Mouse (Mus musculus): ENCODE results near the gene Adora2a. TPM values are rescaled to one million over a fixed set of nuclear protein-coding genes. Genes with fewer than 3 reads are reported as not detected.
"Not testable (repeated sequence)": the region's sequence is repeated elsewhere in the genome, so short reads cannot be mapped to it uniquely, and the experiment has no call there.

The Adora2a gene
- total and polyA plus RNA-seq, 3 experiments, result 7.1 to 14.3 (median 7.2) TPM

DNA sequence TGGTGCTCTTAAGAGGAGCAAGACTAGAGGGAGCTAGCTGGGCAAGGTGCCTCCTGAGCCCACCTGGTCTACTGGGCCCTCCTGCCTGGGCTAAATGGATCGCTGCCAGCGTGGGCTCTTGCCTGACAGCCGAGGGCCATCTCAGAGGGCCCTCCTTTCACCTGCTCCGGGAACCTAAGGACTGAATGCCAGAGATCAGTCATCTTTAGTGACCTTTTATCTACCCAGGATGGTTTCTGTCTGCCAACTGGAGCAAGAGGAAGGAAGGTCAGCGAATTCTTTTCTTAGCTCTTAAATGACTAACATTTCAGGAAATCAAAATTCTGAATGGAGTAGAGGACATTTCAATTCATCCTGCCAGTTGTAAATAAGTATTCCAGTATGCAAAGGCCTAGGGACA is 33.9 kb downstream of the Adora2a start:
- intact Hi-C loops (cut with DNase I), result no loop called here
- no peak for DNase-seq
- no peak overlapping the region for H3K9ac ChIP-seq (ENCODE audit: low read depth, low read length)
- no peak for TF ChIP-seq EP300 (IDR thresholded peaks at IDR 0.05; ENCODE audit: insufficient read depth, low read depth, low read length)
- TF ChIP-seq CTCF (IDR thresholded peaks at IDR 0.05), result no peak
- no peak for TF ChIP-seq POLR2A (IDR thresholded peaks at IDR 0.05; ENCODE audit: insufficient read depth, low read depth, low read length)
- peaks cover 5% of the 10 kb centered on the region for H3K4me1 ChIP-seq (ENCODE audit: control insufficient read depth, insufficient read depth, low read length)
- WGBS, result 44% methylated on average over 5 of the region's 5 CpGs
- H3K36me3 ChIP-seq (ENCODE audit: control insufficient read depth, insufficient read depth, low read length), result no peaks in the 10 kb centered on the region
- no peak overlapping the region for H3K4me3 ChIP-seq
- H3K27me3 ChIP-seq (ENCODE audit: control insufficient read depth, insufficient read depth, low read length), result no peaks in the 10 kb centered on the region
- H3K27ac ChIP-seq, result peak overlapping the region; percentile 83
- H3K79me2 ChIP-seq (replicated peaks; ENCODE audit: control insufficient read depth, insufficient read depth, low read length), result no peaks in the 10 kb centered on the region

DNA sequence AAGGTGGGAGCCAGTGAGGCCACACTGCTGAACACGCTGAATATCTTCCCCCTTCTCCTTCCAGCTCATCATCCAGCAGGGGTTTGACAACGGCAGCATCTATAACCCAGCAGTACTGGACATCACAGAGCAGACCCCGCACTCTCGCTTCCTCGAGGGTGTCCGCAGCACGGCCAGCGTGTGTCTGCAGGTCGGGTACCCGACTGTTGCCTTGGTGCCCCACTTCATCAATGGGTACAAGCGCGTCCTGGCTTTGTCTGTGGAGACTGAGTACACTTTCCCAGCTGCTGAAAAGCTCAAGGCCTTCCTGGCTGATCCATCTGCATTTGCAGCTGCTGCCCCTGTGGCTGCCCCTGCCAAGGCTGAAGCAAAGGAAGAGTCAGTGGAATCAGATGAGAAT is 35.9 kb downstream of the Adora2a start:
- intact Hi-C loops (cut with DNase I), result no loop called here
- H3K27me3 ChIP-seq (ENCODE audit: control insufficient read depth, insufficient read depth, low read length), result no peaks in the 10 kb centered on the region

DNA sequence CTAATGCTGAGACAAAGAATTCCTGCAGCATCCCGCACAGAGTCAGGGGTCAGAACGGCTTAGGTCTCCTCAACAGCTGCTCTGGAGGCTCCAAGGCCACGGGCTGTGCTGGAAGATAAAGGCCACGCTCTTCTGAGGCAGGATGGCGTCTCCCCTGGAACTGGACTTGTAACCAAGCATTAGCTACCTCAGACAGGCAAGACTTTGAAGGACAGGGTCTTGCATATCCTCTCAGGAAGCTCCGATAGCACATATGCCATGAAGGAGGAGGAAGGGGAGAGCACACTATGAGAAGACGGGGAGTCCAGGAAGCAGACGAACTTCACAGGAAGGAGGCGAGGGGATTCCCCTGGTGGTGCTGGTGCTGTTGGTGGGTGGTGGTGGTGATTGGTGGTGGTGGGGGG is 37.2 kb downstream of the Adora2a start:
- H3K36me3 ChIP-seq (ENCODE audit: control insufficient read depth, insufficient read depth, low read length); H3K79me2 ChIP-seq (replicated peaks; ENCODE audit: control insufficient read depth, insufficient read depth, low read length); H3K27ac ChIP-seq; H3K4me1 ChIP-seq (ENCODE audit: control insufficient read depth, insufficient read depth, low read length); intact Hi-C loops (cut with DNase I); H3K4me3 ChIP-seq; H3K9ac ChIP-seq (ENCODE audit: low read depth, low read length); H3K27me3 ChIP-seq (ENCODE audit: control insufficient read depth, insufficient read depth, low read length): not testable (repeated sequence)
- 33% methylated on average over 9 of the region's 9 CpGs for WGBS
- DNase-seq, result peak in 1 of 2 experiments; percentile 28

More for the DNA sequence above, 35.9 kb downstream of the Adora2a start:
- TF ChIP-seq CTCF (IDR thresholded peaks at IDR 0.05) (no peak), POLR2A (IDR thresholded peaks at IDR 0.05; ENCODE audit: insufficient read depth, low read depth, low read length) (no peak), EP300 (IDR thresholded peaks at IDR 0.05; ENCODE audit: insufficient read depth, low read depth, low read length) (no peak)
- peaks cover 5% of the 10 kb centered on the region for H3K4me1 ChIP-seq (ENCODE audit: control insufficient read depth, insufficient read depth, low read length)
- H3K36me3 ChIP-seq (ENCODE audit: control insufficient read depth, insufficient read depth, low read length), result no peaks in the 10 kb centered on the region
- no peak overlapping the region for H3K9ac ChIP-seq (ENCODE audit: low read depth, low read length)
- H3K79me2 ChIP-seq (replicated peaks; ENCODE audit: control insufficient read depth, insufficient read depth, low read length), result no peaks in the 10 kb centered on the region
- 97% methylated on average over 12 of the region's 12 CpGs for WGBS
- no peak for DNase-seq
- H3K4me3 ChIP-seq, result no peak overlapping the region
- H3K27ac ChIP-seq, result no peak overlapping the region

GRCm38 (mm10) chr10:75355341-75355740 is 38.7 kb downstream of the Adora2a start:
- 57% methylated on average over 4 of the region's 4 CpGs for WGBS
- Histone ChIP-seq H3K36me3 (ENCODE audit: control insufficient read depth, insufficient read depth, low read length) (no peaks in the 10 kb centered on the region), H3K27me3 (ENCODE audit: control insufficient read depth, insufficient read depth, low read length) (no peaks in the 10 kb centered on the region), H3K79me2 (replicated peaks; ENCODE audit: control insufficient read depth, insufficient read depth, low read length) (no peaks in the 10 kb centered on the region), H3K9ac (ENCODE audit: low read depth, low read length) (no peak overlapping the region), H3K4me3 (no peak overlapping the region), H3K4me1 (ENCODE audit: control insufficient read depth, insufficient read depth, low read length) (peaks cover 4% of the 10 kb centered on the region), H3K27ac (no peak overlapping the region)
- DNase-seq, result no peak
- TF ChIP-seq POLR2A (IDR thresholded peaks at IDR 0.05; ENCODE audit: insufficient read depth, low read depth, low read length) (no peak), EP300 (IDR thresholded peaks at IDR 0.05; ENCODE audit: insufficient read depth, low read depth, low read length) (no peak), CTCF (IDR thresholded peaks at IDR 0.05) (no peak)
- intact Hi-C loops (cut with DNase I), result no loop called here

GRCm38 (mm10) chr10:75364214-75364690 is 47.6 kb downstream of the Adora2a start:
- H3K79me2 ChIP-seq (replicated peaks; ENCODE audit: control insufficient read depth, insufficient read depth, low read length); H3K27me3 ChIP-seq (ENCODE audit: control insufficient read depth, insufficient read depth, low read length); H3K4me1 ChIP-seq (ENCODE audit: control insufficient read depth, insufficient read depth, low read length); H3K9ac ChIP-seq (ENCODE audit: low read depth, low read length); intact Hi-C loops (cut with DNase I); H3K4me3 ChIP-seq; H3K36me3 ChIP-seq (ENCODE audit: control insufficient read depth, insufficient read depth, low read length): not testable (repeated sequence)
- peak; percentile 50 to 57 for DNase-seq
- 0 out of 2 replicates have a peak, but pooled peaks have one; percentile 7 for TF ChIP-seq EP300 (IDR thresholded peaks at IDR 0.05; ENCODE audit: insufficient read depth, low read depth, low read length)
- WGBS, result 0% methylated on average over 1 of the region's 1 CpGs
- peak overlapping the region; percentile 69 for H3K27ac ChIP-seq

DNA sequence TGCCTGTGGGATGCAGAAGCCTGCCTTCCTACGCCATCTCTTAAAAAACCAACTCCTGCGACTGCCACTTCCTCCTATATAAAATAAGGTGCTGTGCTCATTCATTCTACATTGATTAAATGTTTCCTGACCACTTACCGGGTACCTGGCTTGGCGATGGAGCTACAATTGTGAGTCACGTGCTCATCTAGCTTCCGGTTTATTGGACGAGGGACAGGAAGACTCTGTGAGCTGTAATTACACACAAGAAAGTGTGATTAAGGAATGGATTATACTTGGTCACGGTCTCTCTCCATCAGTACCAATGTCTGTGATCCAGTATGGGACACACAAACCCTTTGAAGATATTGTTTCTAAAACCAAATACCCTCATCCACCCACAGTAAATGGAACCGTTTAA is 48.1 kb downstream of the Adora2a start:
- H3K9ac ChIP-seq (ENCODE audit: low read depth, low read length), result no peak overlapping the region
- H3K27me3 ChIP-seq (ENCODE audit: control insufficient read depth, insufficient read depth, low read length), result no peaks in the 10 kb centered on the region
- H3K79me2 ChIP-seq (replicated peaks; ENCODE audit: control insufficient read depth, insufficient read depth, low read length), result no peaks in the 10 kb centered on the region
- TF ChIP-seq CTCF (IDR thresholded peaks at IDR 0.05), result no peak
- no peak for TF ChIP-seq POLR2A (IDR thresholded peaks at IDR 0.05; ENCODE audit: insufficient read depth, low read depth, low read length)
- TF ChIP-seq EP300 (IDR thresholded peaks at IDR 0.05; ENCODE audit: insufficient read depth, low read depth, low read length), result no peak
- DNase-seq, result no peak
- intact Hi-C loops (cut with DNase I), result no loop called here
- peak overlapping the region; percentile 69 for H3K27ac ChIP-seq
- no peak overlapping the region for H3K4me3 ChIP-seq
- WGBS, result 46% methylated on average over 9 of the region's 9 CpGs
- peaks cover 7% of the 10 kb centered on the region for H3K4me1 ChIP-seq (ENCODE audit: control insufficient read depth, insufficient read depth, low read length)
- peaks cover 8% of the 10 kb centered on the region for H3K36me3 ChIP-seq (ENCODE audit: control insufficient read depth, insufficient read depth, low read length)

All from heart, adult 2 months (tissue).